Mouse (Mus musculus): Measurements from ENCODE around the gene Rnf227. TPM values are rescaled to one million over a fixed set of nuclear protein-coding genes. Genes with fewer than 3 reads are reported as not detected.

Gene Rnf227
- total RNA-seq, 2 experiments from 2014 or later, result 0.27 to 0.89 TPM

DNA sequence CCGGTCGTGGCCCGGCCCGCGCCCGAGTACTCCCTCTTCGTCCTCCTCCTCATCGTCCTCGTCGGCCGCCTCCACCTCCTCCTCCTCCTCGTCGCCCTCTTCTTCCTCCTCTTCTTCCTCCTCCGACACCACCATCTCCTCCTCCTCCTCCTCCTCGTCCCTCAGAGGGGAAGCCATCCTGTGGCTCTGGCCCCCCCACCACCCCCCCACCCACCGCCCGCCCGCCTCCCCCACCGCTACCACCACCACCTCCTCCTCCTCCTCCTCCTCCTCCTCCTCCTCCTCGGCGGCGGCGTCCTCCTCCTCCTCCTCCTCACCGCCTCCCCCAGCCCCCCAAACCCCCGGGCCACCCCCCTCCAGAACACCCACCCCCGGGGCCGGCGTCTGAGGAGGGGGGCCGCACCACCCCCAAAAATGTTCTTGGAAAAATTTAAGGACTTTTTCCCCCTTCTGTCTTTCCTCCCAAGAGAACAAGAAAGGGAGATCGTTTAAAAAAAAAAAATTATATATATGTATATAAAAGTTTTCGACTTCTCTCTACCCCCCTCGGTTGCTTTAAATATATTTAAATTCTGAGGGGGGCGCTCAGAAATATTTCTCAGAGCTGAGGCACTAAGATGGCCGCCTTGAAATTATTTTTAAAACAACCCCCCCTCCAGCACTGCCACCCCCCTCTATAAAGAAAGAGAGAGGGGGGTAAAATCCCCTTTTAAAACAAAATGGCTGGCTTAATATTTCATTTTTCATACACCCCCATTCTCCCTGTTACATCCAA, 29.1 kb downstream of the Rnf227 start, which contains the start of gene Chd3:
TSS of gene Chd3 (minus strand) at position 192 of the 775 bp plus-strand sequence.
- no peak for DNase-seq
- intact Hi-C loops (cut with DNase I), result loop anchor here (2.0 kb wide), 1 partner anchor 43 kb away; the partner anchor contains the start of gene Kcnab3

GRCm38 (mm10) chr11:69369990-69370816, 29.9 kb downstream of the Rnf227 start:
- intact Hi-C loops (cut with DNase I), result loop anchor here (2.0 kb wide), 1 partner anchor 43 kb away; the partner anchor contains the start of gene Kcnab3
- no peak for DNase-seq

DNA sequence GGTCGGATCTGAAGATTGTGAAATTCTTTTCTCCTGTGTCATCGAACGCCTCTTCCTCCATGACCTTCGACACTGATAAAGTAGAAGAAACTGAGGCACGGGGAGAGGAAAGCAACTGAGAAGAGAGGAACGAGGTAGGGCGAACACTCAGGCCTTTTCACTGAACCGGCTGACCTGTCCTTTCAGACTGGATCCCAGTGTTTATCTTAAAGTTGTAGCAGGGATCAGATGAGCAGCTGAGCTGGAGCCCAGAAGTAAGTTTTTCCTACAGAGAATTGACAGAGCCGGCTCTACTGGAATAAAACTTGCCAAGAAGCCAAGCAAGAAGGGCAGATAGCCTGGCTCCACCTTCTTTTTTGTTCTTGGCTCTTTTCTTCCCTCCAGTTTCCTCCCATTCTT, 30.6 kb downstream of the Rnf227 start:
- intact Hi-C loops (cut with DNase I), result loop anchor here (1.0 kb wide), 1 partner anchor 17 kb away; no protein-coding TSS in a partner anchor

GRCm38 (mm10) chr11:69371601-69372000, 31.3 kb downstream of the Rnf227 start:
- intact Hi-C loops (cut with DNase I), result loop anchor here (1.0 kb wide), 1 partner anchor 17 kb away; no protein-coding TSS in a partner anchor

More for the DNA sequence above, 30.6 kb downstream of the Rnf227 start:
- no peak for DNase-seq

DNA sequence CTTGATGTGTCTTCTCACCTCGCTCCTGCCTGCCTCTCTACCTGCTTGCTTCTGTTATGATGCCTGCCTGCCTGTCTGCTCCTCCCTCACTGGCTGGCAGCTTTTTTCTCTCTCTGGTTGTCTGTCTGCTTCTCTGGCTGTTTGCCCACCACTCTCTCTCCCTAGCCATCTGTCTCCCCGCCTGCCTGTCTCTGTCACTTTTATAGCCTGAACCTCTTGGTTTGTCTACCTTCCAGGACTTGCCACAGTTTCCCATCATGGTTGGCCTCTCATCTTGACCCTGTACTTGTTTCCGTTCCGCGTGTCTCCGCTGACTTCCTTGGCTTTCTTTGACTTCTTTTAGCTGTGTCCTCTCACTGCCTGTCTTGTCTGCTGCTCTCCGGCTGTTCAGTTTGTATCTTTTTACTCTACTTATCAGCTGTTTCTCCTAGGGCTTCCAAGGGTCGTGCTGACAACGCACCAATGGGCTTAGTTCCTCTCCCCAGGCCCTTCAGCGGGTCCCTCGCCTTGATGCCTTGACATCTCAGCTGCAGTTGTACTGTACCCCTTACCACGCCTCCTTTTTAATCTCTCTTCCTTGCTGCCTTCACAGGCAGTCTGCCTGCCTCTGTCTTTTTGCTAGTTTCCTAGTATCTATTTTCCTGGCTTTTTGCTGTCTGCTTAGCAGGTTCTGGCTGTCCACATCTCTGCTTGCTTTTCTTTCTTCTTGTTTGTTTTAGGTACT, 32.0 kb downstream of the Rnf227 start:
- intact Hi-C loops (cut with DNase I), result no loop called here
- no peak for DNase-seq

More at GRCm38 (mm10) chr11:69371601-69372000, 31.3 kb downstream of the Rnf227 start:
- DNase-seq, result no peak

DNA sequence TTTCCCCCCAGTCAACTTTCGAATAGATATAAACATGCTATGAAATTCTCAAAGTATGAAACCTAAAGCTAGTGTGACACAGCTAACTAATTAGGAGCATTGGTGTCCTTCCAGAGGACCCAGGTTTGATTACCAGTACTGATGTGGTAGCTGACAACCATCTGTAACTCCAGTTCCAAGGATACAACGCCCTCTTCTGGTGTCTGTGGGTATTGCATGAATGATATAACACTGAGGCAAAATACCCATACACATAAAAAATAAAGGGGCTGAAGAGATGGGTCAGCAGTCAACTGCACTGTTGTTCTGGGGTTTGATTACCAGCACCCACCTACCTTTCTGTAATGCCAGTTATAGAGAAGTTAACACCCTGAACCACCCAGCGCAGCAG, 32.5 kb downstream of the Rnf227 start:
- DNase-seq, result no peak
- intact Hi-C loops (cut with DNase I), result no loop called here

DNA sequence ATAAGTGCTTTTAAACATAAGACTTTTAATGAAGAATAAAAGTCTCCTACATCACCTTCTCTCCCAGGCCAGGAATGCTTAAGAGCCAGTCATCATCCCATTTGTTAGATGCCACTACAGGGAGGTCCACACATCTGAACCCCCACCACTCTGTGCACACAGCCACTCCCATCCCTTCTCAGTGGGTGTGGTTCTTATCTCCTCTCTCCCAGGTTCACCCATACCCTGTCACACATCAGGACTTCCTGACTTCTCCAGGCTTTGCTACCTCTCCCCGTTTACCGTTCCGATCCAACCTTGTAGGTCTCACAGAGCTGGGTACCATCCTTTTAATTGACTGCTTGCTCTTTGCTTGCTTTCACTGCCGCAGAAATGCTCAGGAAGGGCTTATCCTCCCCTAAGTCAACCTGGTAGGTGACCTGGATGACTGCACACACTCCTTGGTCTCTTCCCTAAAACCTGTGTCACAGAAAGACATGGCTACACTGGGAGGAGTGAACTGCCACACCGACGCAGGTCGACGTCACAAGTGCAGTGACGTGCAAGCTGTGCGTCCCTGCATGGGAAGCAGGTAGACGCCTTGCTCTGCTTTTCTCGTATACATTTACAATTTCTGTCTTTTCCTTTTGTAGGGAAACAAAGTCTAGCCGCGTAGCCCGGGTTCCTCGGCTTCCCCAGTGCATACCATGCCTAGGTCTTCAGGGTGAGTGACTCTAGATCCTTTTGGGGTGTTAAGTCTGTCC, 33.1 kb downstream of the Rnf227 start:
- intact Hi-C loops (cut with DNase I), result no loop called here
- no peak for DNase-seq

DNA sequence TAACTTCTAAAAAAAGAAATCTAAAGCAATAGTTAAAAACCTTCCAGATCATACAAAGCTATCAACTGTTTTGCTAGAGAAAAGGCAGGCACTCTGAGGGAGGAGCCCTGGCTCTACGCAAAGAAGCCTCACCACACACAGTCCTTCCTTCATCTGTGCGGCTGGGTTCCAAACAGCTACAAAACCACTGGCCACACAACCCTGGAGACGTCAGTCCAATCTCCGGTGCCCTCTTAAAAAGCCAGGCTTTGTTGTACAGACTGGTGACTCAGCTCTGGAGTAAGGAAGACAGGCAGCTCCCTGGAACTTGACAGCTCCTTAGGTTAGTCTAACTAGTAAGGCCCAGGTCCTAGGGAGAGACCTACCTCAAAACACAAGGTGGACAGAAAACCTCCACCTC, 35.4 kb downstream of the Rnf227 start:
- intact Hi-C loops (cut with DNase I), result no loop called here
- no peak for DNase-seq

DNA sequence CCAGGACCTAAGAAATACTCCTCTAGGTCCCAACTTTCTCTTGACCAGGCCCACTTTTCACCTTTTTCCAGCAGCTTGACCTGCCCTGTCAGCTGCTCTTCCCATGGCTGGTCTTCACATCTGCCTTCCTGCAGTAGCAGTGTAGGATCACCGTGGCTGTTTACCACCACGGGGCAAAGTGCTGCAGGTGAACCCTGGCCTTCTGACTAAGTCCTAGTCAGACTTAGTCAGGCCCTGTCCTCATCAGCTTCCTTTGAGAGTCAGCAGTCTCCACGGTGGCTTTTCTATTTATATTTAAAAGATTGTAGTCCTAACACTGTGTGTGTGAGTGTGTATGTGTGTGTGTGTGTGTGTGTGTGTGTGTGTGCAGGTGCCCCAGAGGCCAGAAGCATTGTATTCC, 37.5 kb downstream of the Rnf227 start:
- DNase-seq, result no peak
- intact Hi-C loops (cut with DNase I), result no loop called here

DNA sequence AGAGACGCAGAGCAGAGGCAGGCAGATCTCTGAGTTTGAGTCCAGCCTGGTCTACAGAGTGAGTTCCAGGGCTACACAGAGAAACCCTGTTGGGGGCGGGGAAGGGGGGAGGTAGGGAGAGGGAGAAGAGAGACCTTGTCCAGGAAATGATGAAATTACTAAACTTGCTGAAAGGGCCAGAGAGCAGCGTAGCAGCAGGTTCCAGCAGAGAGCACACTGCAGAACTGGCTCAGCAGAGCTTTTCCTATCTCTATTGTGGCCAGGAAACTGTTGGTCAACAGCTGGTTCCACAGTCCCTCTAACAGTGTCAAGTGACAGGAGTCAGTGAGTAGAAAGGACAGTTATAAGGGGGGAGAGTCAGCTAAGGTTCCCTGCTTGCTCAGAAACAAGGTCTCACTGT, 39.3 kb downstream of the Rnf227 start:
- intact Hi-C loops (cut with DNase I), result no loop called here

GRCm38 (mm10) chr11:69381356-69381755, 41.1 kb downstream of the Rnf227 start:
- intact Hi-C loops (cut with DNase I), result no loop called here
- no peak for DNase-seq

More for the DNA sequence above, 39.3 kb downstream of the Rnf227 start:
- DNase-seq, result no peak

- intact Hi-C loops (cut with DNase I), result no loop called here
- no peak for DNase-seq
Observed at GRCm38 (mm10) chr11:69382478-69383105, 42.3 kb downstream of the Rnf227 start.

GRCm38 (mm10) chr11:69384979-69385378, 44.7 kb downstream of the Rnf227 start:
- intact Hi-C loops (cut with DNase I), result loop anchor here (5.0 kb wide), 2 partner anchors 53 to 193 kb away; no protein-coding TSS in a partner anchor
- no peak for DNase-seq

- intact Hi-C loops (cut with DNase I), result loop anchor here (5.0 kb wide), 2 partner anchors 54 to 194 kb away; no protein-coding TSS in a partner anchor
Observed at GRCm38 (mm10) chr11:69386758-69387157, 46.5 kb downstream of the Rnf227 start.

DNA sequence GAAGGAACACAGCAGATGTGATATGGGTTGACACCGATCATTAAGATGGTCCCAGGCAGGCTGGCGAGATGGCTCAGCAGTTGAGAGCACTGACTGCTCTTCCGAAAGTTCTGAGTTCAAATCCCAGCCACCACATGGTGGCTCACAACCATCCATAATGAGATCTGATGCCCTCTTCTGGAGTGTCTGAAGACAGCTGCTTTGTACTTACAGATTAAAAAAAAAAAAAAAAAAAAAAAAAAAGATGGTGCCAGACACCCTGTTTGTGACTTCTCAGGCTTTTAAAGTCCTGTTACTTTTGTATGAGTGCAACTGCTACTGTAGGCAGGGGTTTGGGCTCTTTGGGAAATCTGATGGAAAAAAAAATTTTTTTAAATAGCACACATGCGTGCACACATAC, 48.4 kb downstream of the Rnf227 start:
- intact Hi-C loops (cut with DNase I), result loop anchor here (1.0 to 5.0 kb wide), 3 partner anchors 17 to 196 kb away; no protein-coding TSS in a partner anchor
- no peak for DNase-seq

More at GRCm38 (mm10) chr11:69386758-69387157, 46.5 kb downstream of the Rnf227 start:
- no peak for DNase-seq

DNA sequence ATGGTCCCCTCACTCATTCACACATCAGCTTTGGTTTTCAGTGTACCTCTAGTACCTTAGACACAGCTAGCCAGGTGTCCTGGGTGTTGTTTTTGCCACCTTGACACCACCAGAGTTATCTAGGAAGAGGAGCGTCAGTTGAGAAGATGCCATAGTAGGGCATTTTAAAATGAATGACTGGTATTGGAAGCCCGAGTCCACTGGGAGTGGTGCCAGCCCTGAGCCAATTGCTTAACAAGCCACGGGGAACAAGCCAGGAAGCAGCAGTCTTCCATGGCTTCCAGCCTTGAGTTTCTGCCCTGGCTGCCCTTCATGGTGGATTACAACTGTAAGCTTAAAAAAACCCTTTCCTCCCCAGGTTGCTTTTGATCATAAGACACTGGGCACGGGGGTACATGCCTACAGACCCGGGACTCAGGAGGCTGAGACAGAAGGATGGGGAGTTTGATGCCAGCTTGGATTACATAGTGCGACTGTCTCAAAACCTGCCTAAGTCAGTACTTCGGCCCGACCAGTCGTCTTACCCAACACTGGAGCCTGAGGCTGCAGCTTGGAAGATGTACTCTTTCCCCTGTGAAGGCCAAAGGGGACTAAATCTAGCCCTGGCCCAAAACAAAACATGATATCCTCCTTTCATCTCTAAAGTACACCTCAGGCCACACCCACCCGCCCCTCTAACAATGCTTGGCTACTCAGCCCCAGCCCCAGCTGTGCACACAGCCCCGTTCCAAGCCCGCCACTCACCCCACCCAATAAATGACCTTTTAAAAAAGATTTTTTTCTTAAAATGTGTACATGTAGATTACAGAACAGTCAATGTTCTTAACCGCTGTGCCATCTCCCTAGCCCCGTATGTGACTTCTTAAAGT, 49.5 kb downstream of the Rnf227 start:
- peak in 1 of 2 experiments; percentile 42 for DNase-seq
- intact Hi-C loops (cut with DNase I), result loop anchor here (1.0 to 5.0 kb wide), 3 partner anchors 57 to 197 kb away; no protein-coding TSS in a partner anchor

- DNase-seq, result peak; percentile 65 to 72
- intact Hi-C loops (cut with DNase I), result loop anchor here (1.0 kb wide), 1 partner anchor 121 kb away; no protein-coding TSS in a partner anchor
Observed at GRCm38 (mm10) chr11:69390400-69391034, 50.3 kb downstream of the Rnf227 start.

All from heart, postnatal 36 days (tissue).